Mouse (Mus musculus): ENCODE results near the gene Lnpep. TPM values are rescaled to one million over a fixed set of nuclear protein-coding genes. Genes with fewer than 3 reads are reported as not detected.

Lnpep gene
- polyA plus RNA-seq, 1 experiment from 2014 or later: 7.7 TPM

DNA sequence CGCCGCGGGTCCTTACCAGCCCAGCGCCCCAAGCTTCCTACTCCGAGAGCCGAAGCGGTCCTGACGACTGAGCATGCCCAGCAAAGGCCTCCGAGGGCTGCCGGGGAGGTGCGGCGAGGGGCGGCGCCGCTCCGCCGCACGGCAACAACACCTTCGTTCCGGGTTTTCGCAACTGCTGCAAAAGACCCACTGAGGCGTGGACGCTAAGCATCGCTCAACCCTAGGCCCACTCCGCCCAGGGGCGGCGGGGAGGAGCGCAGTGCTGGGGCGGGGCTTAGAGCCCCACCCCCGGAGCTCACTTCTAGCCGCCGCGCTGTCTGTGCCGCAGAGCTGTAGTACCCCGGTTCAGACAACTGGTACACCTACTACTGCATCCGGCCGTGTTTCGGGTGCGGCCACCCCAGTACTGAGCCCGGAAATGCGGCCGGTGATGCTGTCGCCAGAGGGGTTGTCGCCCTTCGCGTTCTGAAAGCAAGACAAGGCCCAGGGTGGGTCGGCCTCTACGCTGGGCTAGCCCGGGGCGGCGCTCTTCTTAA is 361 bp downstream of the Lnpep start:
- no peaks in the 10 kb centered on the region for H3K36me3 ChIP-seq (replicated peaks)
- DNase-seq (ENCODE audit: low spot score): peak; percentile 95
- H3K4me3 ChIP-seq: peak overlapping the region; percentile 92
- H3K9me3 ChIP-seq: 0 out of 2 replicates have a peak, but pooled peaks cover 2% of the 10 kb centered on the region
- H3K4me1 ChIP-seq: peaks cover 25% of the 10 kb centered on the region
- no peaks in the 10 kb centered on the region for H3K27me3 ChIP-seq (replicated peaks; ENCODE audit: low read depth, poor library complexity, severe bottlenecking)
- H3K27ac ChIP-seq (replicated peaks): peak overlapping the region; percentile 98
- under 1% methylated on average over 51 of the region's 51 CpGs for WGBS

DNA sequence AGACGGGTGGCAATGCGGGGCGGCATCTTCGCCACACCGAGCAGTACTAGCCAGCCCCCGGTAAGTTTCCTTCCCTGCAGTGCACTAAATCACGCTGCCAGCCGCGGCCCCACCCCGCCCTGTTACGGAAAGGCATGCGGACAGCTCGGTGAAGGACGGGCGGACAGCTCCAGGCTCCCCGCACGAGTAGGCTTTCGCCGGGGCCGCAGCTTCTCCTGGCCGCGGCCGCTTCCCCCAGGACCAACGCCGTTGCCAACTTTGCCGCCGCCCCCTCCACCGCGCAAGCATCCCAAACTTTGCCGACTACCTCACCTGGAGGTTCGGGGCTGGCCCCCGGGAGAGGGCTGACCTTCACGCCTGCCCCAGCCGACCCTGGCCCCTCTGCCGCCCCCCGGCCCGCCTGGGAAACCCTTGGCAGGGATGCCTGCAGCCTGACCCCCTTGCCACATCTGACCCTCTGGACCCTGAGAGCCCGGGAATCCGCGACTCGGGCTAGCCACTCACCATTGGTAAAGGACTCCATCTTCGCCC is 895 bp downstream of the Lnpep start:
- no peaks in the 10 kb centered on the region for H3K27me3 ChIP-seq (replicated peaks; ENCODE audit: low read depth, poor library complexity, severe bottlenecking)
- H3K4me1 ChIP-seq: peaks cover 25% of the 10 kb centered on the region
- under 1% methylated on average over 42 of the region's 42 CpGs for WGBS
- H3K36me3 ChIP-seq (replicated peaks): no peaks in the 10 kb centered on the region
- 0 out of 2 replicates have a peak, but pooled peaks cover 2% of the 10 kb centered on the region for H3K9me3 ChIP-seq
- H3K4me3 ChIP-seq: peak overlapping the region; percentile 92
- H3K27ac ChIP-seq (replicated peaks): peak overlapping the region; percentile 98
- DNase-seq (ENCODE audit: low spot score): no peak

DNA sequence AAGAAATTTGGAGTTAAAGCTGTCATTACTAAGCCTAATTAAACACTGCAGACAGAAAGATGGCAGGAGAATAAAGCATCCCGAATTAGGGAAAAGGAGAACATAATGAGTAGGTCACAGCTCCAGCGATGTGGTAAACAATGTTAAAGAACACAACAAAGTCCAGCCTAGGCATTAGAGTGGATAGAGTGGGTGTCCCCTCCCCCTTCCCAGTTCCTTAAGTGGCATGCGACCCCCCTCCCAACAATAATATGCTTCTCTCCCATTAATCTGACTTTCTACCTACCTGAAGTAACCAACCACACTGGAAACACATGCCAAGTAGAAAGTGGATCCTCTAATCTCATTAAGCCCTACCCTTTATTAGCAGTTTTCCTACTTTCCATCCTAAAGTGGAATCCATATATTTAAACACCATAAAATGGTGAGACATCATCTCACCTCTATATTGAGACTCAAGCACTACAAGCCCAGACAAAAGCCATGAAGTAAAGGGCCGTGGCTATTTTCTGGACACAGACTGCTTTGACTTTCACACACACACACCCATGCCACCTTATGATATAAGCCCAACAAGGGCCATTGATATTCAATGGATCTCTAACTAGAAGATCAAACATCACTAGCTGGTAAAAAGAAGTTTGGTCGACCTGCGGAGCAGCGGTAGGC is 1.5 kb downstream of the Lnpep start:
- H3K27me3 ChIP-seq (replicated peaks; ENCODE audit: low read depth, poor library complexity, severe bottlenecking): no peaks in the 10 kb centered on the region
- no peaks in the 10 kb centered on the region for H3K36me3 ChIP-seq (replicated peaks)
- peak overlapping the region; percentile 98 for H3K27ac ChIP-seq (replicated peaks)
- no peaks in the 10 kb centered on the region for H3K9me3 ChIP-seq
- no peak for DNase-seq (ENCODE audit: low spot score)
- H3K4me1 ChIP-seq: peaks cover 25% of the 10 kb centered on the region
- H3K4me3 ChIP-seq: peak overlapping the region; percentile 92
- 6% methylated on average over 7 of the region's 7 CpGs for WGBS

DNA sequence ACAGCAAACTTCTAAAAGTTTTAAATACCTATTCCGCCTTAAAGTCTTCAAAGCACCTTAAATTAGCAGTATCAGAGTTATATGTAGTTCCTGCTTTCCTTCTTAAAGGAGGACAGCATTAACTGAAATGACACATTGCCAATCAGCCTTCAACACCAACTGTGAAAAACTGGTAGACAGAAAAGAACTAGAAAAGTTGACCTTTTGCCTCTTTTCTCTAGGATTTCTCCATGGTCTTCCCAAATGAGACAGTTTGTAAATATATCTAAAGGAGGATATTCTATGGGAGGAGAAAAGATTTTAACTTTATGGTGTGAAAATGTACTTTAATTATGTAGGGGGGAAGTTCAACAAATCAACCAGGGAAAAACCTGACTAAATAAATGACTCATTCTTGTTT is 2.3 kb downstream of the Lnpep start:
- Histone ChIP-seq H3K9me3 (no peaks in the 10 kb centered on the region), H3K4me1 (peaks cover 25% of the 10 kb centered on the region), H3K27ac (replicated peaks) (no peak overlapping the region), H3K36me3 (replicated peaks) (no peaks in the 10 kb centered on the region), H3K27me3 (replicated peaks; ENCODE audit: low read depth, poor library complexity, severe bottlenecking) (no peaks in the 10 kb centered on the region), H3K4me3 (peak overlapping the region; percentile 92; the same call in 1 of the 2 replicates)
- no peak for DNase-seq (ENCODE audit: low spot score)
- 96% methylated on average over 1 of the region's 1 CpGs for WGBS

DNA sequence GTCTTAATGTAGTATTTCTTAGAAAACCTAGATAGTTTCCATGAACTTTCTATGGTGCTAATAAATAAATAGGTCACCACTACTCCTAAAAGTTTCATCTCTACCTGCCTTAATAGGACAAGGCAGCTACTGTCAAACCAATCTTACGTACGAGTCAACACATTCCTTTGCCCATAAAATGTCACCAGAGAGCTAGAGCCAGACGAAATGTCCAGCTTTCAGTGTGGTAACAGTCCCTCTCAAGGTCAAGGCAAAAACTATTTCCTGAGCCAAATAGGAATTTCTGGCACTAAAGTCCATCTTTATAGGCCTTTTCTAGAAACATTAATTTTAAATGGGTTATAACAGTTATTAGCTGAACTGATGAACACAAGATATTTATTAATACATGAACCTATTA is 3.3 kb downstream of the Lnpep start:
- H3K36me3 ChIP-seq (replicated peaks): no peaks in the 10 kb centered on the region
- H3K4me1 ChIP-seq: peaks cover 25% of the 10 kb centered on the region
- no peaks in the 10 kb centered on the region for H3K27me3 ChIP-seq (replicated peaks; ENCODE audit: low read depth, poor library complexity, severe bottlenecking)
- no peaks in the 10 kb centered on the region for H3K9me3 ChIP-seq
- no peak overlapping the region for H3K4me3 ChIP-seq
- no peak for DNase-seq (ENCODE audit: low spot score)
- no peak overlapping the region for H3K27ac ChIP-seq (replicated peaks)
- 75% methylated on average over 3 of the region's 3 CpGs for WGBS

DNA sequence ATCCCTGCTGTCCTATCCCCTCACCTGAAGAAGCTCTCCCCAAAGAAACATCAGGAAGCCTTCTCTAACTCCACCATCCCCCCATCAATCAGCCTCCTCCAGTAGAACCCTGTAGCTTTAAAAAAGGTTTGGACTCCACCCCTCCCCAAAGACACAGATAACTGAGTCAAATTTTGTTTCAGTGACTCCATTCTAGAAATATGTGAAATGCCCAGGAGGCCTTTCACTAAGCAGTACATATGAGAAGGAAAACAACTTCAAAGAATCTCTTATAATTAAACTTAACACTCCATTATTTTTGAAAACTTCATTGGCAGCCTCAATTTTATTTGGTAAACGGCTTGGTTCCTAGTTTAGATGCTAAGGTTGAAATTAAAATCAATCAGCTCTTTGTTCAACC is 6.4 kb downstream of the Lnpep start:
- Histone ChIP-seq H3K4me3 (no peak overlapping the region), H3K36me3 (replicated peaks) (no peaks in the 10 kb centered on the region), H3K27ac (replicated peaks) (no peak overlapping the region), H3K4me1 (peaks cover 14% of the 10 kb centered on the region), H3K27me3 (replicated peaks; ENCODE audit: low read depth, poor library complexity, severe bottlenecking) (no peaks in the 10 kb centered on the region), H3K9me3 (no peaks in the 10 kb centered on the region)
- WGBS: 73% methylated on average over 1 of the region's 1 CpGs
- DNase-seq (ENCODE audit: low spot score): no peak

DNA sequence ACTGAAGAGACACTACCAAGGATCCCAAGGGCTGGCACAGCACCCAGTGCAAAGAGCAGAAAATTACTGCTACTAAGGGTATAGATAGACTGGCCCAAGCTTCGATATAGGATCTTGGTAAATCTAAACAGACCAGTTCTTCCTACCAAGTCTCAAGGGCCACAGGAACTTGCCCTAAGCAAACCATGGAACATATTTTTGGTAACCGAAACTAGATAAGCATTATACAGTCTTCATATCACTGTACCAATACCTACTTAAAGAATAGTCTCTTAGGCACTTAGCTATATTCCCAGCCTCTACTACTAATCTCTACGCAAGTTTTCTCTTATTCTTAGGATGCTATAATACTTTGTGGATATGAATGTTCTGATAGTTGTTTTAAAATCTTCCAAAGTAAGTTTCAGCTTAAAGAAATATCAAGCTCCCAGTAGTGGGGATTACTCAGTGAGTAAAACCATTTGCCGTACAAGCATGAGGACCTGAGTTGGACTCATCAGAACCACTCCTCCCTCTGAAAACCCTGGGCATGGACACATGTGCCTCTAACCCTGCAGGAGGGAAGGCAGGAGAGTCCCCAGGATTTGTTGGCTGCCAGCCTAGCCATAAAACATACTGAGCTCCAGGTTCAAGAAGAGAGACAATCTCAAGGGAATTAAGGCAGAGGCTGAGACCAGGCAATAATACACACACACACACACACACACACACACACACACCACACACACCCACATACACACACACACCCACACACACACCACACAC is 7.2 kb downstream of the Lnpep start:
- H3K4me1 ChIP-seq: peaks cover 6% of the 10 kb centered on the region
- H3K9me3 ChIP-seq: no peaks in the 10 kb centered on the region
- no peaks in the 10 kb centered on the region for H3K27me3 ChIP-seq (replicated peaks; ENCODE audit: low read depth, poor library complexity, severe bottlenecking)
- WGBS: 94% methylated on average over 4 of the region's 4 CpGs
- no peaks in the 10 kb centered on the region; the same call in 1 of the 2 replicates for H3K36me3 ChIP-seq (replicated peaks)
- H3K27ac ChIP-seq (replicated peaks): no peak overlapping the region
- H3K4me3 ChIP-seq: no peak overlapping the region
- no peak for DNase-seq (ENCODE audit: low spot score)

DNA sequence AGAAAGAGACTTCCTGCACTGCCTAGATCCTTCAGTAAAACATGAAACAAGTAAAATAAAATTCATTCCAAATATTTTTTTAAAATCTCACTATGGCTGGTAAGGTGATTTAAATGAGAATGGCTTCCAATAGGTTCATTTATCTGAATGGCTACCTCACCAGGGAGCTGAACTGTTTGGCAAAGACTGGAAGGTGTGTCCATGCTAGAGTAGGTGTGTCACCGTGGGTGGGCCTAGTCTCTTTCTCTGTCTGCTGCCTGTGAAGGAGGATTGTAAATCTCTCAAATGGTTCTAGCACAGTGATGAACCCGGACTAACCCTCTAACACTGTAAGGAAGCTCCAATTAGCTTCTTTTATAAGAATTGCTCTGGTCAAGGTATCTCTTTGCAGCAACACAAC is 12.5 kb downstream of the Lnpep start:
- WGBS: 81% methylated on average over 2 of the region's 2 CpGs
- H3K27ac ChIP-seq (replicated peaks): no peak overlapping the region

DNA sequence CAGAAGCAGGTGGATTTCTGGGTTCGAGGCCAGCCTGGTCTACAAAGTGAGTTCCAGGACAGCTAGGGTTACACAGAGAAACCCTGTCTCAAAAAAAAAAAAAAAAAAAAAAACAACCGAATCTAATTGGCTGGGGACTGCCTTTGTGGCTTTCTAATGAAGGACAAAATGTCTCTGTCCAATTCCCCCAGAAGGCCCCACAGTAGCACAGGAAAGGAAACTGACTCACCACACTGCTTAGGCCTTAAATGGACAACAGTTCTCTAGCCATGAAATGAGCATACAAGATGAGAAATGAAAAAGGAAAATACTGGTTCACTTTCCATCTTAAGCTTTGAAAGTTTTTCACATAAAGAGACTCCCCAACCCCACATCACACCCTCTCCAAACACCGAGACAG is 15.3 kb downstream of the Lnpep start:
- WGBS: 70% methylated on average over 3 of the region's 3 CpGs

More for the DNA sequence above, 12.5 kb downstream of the Lnpep start:
- Histone ChIP-seq H3K4me1 (no peaks in the 10 kb centered on the region), H3K36me3 (replicated peaks) (no peaks in the 10 kb centered on the region; the same call in 1 of the 2 replicates), H3K9me3 (no peaks in the 10 kb centered on the region), H3K4me3 (no peak overlapping the region), H3K27me3 (replicated peaks; ENCODE audit: low read depth, poor library complexity, severe bottlenecking) (no peaks in the 10 kb centered on the region)
- DNase-seq (ENCODE audit: low spot score): no peak

DNA sequence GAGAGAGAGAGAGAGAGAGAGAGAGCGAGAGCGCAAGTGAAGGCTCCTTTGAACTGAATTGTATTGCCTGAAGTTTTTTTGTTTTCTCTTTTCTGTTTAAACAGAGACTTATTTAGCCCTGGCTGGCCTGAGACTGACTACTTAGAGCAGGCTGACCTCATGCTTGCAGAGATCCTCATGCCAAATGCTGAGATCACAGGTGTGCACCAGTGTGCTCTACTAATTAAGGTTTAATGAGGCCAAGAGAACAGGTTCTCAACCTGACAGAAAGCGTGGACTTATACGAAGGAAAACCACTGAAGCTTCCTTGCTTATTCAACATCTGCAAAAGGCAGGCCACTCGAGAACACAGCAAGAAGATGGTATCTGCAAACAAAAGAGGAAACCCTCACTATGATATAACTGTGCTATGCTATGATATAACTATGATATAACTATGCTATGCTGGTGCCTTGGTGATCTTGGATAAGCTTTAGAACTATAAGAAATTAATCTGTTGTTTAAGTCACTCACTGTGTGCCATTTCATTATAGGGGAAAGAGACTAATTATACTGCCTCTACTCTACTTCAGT is 16.3 kb downstream of the Lnpep start:
- Histone ChIP-seq H3K27ac (replicated peaks) (no peak overlapping the region), H3K9me3 (no peaks in the 10 kb centered on the region)
- WGBS: 88% methylated on average over 5 of the region's 5 CpGs

More for the DNA sequence above, 15.3 kb downstream of the Lnpep start:
- no peak overlapping the region for H3K27ac ChIP-seq (replicated peaks)
- no peak overlapping the region for H3K4me3 ChIP-seq
- no peaks in the 10 kb centered on the region for H3K4me1 ChIP-seq
- H3K9me3 ChIP-seq: no peaks in the 10 kb centered on the region
- no peaks in the 10 kb centered on the region; the same call in 1 of the 2 replicates for H3K36me3 ChIP-seq (replicated peaks)
- no peaks in the 10 kb centered on the region for H3K27me3 ChIP-seq (replicated peaks; ENCODE audit: low read depth, poor library complexity, severe bottlenecking)
- DNase-seq (ENCODE audit: low spot score): no peak

DNA sequence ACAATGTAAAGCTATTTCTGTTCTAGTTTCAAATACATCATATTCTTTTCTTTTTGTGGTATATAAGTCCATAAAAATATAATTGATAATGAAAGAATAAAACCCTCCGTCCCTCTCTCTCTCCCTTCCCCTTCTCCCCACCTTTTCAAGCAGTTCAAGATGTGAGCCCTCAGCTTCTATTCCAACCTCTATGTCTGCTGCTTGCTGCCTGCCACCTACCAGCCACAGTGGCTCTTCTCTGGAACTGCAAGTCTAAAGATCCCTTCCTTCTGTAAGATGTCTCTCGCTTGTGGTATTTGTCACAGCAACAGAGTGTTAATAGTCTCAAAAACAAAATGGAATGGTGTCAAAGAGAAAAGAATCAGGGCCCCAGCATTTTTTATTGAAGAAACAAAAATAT is 20.3 kb downstream of the Lnpep start:
- DNase-seq (ENCODE audit: low spot score): no peak
- 84% methylated on average over 2 of the region's 2 CpGs for WGBS
- H3K4me1 ChIP-seq: no peaks in the 10 kb centered on the region
- no peak overlapping the region for H3K27ac ChIP-seq (replicated peaks)
- no peak overlapping the region for H3K4me3 ChIP-seq
- H3K27me3 ChIP-seq (replicated peaks; ENCODE audit: low read depth, poor library complexity, severe bottlenecking): no peaks in the 10 kb centered on the region
- no peaks in the 10 kb centered on the region for H3K9me3 ChIP-seq
- H3K36me3 ChIP-seq (replicated peaks): no peaks in the 10 kb centered on the region

More for the DNA sequence above, 16.3 kb downstream of the Lnpep start:
- Histone ChIP-seq H3K27me3 (replicated peaks; ENCODE audit: low read depth, poor library complexity, severe bottlenecking) (no peaks in the 10 kb centered on the region), H3K4me1 (no peaks in the 10 kb centered on the region), H3K36me3 (replicated peaks) (no peaks in the 10 kb centered on the region; the same call in 1 of the 2 replicates), H3K4me3 (no peak overlapping the region)
- DNase-seq (ENCODE audit: low spot score): no peak

DNA sequence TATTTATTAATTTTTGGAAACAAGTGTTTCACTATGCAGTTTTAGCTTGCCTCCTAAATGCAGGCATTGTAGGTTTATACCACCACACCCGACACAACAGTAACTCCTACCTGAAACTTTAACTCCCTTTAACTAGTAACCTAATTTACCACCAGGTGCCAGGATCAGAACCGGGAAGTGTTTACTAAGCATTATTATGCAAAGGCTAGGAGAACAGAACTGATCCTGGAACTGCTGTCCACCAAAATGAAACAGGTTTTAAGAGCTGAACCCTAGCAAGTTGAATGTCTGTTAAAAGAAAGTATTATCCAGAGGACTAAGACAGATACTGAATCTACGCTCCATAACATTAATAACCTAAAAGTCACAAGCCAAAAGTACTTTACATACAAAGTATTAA is 21.2 kb downstream of the Lnpep start:
- H3K4me1 ChIP-seq: no peaks in the 10 kb centered on the region
- no peaks in the 10 kb centered on the region for H3K9me3 ChIP-seq
- no peaks in the 10 kb centered on the region for H3K27me3 ChIP-seq (replicated peaks; ENCODE audit: low read depth, poor library complexity, severe bottlenecking)
- no peak for DNase-seq (ENCODE audit: low spot score)
- no peak overlapping the region for H3K27ac ChIP-seq (replicated peaks)
- WGBS: 88% methylated on average over 3 of the region's 3 CpGs
- H3K36me3 ChIP-seq (replicated peaks): no peaks in the 10 kb centered on the region
- no peak overlapping the region for H3K4me3 ChIP-seq
